Mouse (Mus musculus): ENCODE results near the gene Ptch1.

The Ptch1 gene

DNA sequence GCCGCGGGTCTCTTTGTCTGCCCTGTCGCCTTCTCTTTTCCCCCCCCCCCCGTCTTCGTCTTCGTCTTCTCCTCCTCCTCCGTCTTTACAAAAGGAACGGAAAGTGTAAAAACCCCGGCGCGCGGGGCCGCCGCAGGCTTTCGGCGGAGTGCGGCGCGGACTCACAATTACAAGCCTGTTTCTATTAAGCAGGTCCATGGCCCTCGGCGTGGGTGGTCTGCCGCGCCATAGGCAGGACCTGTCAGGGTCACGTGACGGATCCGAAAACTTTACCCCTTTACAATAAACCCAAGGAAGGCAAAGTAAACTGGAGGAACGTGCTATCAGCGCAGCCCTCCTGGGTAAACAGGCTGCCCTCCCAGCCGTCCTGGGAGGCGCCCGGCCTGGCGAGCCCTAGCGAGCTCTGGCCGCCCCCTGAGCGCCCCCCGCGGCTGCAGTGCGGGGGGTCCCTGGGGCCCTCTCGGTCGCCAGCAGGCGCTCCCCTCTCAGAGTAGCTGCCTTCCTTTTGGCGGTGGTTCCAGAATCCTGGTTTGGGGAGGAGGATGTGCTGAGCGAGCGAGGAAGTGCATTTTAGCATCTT is at the start of gene Ptch1:
Ptch1 (minus strand) TSS at position 343 of the 580 bp plus-strand sequence.
- DNase-seq (ENCODE audit: low read depth, low spot score): peak; percentile 38

DNA sequence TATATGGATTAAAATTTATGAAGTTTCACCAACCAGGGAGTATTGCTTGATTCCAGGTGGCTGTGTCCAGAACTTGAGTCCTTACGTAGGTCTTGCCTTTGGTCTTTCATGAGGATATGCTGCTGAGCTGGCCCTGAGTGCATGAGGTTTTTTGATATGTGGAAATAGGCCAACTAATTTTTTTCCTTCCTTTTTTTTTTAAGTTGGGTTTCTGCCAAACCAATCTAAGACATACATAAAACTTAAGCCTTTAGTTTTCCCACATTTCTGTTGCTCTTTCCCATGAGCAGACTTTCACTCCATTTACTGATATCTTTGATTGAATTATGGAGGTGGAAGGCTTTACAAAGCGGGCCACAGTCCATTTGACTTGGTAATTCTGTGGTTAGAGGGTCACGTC is 47.9 kb upstream of the Ptch1 start:
- no peak for DNase-seq (ENCODE audit: low read depth, low spot score)

DNA sequence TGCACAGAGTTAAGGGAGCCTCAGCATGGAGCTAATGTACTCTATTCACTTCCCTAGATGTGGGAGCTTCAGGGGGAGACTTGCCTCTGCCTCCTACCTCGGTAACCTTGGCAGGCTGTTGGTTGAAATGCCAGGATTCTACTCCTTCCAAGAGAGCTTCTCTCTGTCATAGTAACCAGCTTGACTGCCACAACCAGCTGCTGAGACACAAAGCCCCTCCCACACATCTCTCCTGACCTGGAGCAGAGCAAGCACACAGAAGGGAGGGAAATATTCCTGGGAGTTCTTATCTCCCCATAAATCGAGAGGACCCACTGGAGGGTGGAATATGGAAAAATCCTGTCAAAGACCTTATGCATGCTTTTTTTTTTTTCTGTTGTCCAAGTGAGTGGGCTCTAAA is 39.8 kb upstream of the Ptch1 start:
- DNase-seq (ENCODE audit: low read depth, low spot score): no peak

DNA sequence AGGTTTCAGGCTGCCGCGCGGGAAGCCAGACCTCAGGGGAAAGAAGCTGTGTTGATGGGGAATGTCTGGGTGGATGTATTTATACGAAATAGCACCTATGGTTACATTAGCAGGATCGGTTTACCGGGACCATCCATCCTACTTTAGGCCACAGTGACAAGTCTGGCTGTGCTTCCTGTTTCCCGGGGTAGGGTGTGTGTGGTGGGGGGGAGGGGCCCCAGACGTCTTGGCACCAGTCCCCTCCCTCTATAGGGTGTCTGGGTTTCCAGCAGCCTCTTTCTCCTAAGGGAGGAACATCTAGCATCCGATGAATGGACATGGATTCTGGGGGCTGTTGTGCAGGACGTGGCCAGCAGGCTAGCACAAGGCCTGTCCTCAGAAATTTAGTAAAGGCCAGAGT is 36.3 kb upstream of the Ptch1 start:
- no peak for DNase-seq (ENCODE audit: low read depth, low spot score)

DNA sequence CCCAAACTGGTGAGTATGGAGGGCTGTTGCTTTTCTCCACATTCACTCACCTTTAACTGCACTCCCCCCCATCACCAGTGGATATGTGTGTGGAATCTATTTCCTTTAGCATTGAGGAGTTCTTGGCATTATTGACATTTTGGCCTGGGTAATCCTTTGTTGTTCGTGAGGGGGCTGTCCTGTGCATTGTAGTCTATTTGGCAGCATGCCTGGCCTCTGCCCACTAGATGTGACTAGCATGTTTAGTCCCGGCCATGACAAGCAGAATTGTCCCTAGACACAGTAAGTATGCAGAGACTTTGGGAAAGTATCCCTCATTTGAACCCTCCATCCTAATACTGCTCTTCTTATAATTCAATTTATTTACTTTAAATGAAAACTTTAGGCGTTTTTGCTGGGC is 24.2 kb upstream of the Ptch1 start:
- no peak for DNase-seq (ENCODE audit: low read depth, low spot score)

DNA sequence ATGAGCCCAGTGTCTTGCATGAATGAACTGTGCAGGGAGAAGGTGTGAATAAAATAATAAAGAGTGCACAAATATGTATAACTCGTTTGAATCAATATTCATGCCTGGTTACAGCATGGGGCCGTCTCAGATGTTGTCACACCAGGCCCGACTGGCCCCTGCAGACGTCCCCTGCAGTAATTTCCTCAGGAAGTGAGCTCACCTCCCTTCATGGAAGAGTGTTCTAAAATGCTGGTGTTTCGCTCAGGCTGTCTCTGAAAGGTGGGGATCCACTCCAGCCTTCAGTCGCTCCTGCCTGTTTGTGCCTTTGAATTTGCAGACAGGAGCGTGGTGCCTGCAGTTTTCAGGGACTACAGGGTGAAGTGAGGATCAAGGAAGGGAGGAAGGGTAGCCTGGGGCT is 22.5 kb upstream of the Ptch1 start:
- DNase-seq (ENCODE audit: low read depth, low spot score): no peak

DNA sequence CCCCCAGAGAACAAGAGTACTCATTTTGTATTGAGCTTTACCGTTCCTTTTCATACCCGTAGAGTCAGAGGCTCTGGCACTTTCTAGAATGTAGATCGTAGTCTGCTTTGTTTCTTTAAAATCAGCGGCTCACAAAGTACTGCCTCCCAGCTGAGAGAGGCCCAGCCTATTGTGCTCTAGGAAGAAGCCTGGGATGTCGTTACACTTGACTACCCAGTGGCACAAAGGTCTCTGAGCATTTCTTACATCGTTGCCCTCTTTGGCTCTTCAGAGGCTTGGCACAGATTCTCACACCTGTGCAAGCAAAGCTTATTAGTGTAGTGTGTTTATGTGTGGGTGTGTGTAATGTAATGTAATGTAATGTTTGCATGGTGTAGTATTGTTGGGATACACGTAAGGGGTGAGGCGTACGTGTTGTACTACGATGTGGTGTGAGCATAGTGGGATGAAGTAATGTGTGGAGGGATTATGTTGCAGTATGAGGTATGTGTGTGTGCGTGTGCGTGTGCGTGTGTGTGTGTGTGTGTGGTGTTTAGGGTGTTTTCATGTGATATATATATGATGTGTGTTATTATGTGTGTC is 20.2 kb upstream of the Ptch1 start:
- DNase-seq (ENCODE audit: low read depth, low spot score): no peak

DNA sequence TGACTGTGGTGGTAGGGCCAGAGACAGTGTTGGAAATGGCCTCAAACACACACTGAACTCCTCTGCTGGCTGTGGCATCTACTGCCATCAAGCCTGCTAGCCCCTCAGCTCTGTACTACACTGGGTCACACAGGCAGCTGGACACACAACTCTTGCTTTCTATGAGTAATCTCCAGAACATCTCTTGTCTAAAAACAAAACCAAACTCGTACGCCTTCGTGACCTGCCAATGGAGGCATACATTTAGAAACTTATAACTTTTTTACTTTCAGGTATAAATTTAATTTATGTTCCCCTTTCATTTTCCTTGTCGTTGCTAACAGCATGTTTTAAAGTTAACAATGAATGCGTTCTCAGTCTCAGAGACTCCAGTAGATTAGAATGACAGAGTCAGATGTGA is 19.4 kb upstream of the Ptch1 start:
- no peak for DNase-seq (ENCODE audit: low read depth, low spot score)

DNA sequence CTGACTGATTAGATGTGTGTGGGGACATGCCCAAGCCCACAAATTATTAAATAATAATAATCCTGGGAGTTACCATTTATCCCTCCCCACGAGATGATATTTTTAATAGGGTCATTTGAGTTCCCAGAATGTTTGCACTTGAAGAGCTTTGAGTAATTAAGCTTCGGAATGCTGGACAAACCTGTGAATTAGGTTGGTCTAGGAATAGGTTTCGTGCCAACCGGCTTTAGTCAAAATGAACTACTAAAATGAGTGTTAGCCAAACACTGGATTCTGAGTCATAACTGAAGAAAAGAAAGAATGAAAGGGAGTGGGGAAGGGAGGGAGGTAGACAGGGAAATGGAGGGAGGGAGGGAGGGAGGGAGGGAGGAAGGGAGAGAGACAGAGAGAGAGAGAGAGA is 1.2 kb upstream of the Ptch1 start:
- no peak for DNase-seq (ENCODE audit: low read depth, low spot score)

DNA sequence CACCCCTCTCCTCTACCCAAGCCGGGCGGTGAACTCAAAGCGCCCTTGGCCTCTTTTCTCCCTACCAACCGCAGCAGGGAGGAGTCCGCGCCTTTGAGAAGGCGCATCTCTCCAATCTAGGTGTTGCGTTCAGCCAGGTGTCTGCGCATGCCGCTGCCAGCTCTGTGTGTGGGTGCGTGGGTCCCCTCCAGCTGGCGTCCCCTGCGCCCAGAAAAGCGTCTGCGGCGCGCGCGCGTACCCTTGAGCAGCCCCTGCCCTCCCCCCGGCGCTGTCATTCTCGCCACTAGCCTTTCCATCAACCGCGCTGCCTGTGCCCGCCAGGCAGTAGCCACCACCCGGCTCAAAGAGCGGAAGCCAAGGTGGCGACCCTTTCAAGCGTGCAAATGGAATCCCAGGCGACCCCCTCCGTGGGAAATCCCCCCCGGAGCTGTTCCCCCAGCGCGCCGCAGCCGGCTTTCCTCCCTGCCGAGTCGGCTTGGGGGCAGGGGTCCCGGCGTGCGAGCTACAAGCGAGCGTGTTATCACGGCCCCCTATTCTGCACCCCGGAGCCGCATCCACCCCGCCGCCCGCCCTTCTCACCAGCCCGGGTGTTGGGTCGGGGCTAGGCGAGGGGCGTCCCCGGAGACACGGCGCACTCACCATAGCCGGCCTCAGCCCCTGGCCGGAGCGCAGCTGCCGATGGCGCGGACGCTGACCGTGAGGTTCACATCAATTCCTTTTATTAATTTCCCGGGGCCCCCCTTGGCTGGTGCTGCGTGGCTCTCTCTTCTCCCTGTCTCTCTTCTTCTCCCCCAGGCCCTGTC is 744 bp downstream of the Ptch1 start:
- DNase-seq (ENCODE audit: low read depth, low spot score): peak; percentile 44

DNA sequence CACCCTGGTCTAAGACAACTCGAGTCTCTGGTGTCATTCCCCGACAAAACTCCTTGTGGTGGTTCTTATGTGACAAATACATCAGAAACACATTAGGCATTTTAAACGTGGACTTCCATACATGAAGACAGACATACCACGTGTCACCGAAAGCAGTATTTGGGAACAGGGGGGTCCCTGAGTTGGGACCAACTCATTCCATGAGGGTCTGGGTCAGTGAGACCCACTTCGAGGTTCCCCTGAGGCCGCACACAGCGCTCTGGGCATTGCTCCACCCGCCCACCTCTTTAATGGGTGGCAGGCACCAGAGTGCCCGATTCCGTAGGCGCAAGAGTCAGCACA is 1.3 kb downstream of the Ptch1 start:
- DNase-seq (ENCODE audit: low read depth, low spot score): no peak

DNA sequence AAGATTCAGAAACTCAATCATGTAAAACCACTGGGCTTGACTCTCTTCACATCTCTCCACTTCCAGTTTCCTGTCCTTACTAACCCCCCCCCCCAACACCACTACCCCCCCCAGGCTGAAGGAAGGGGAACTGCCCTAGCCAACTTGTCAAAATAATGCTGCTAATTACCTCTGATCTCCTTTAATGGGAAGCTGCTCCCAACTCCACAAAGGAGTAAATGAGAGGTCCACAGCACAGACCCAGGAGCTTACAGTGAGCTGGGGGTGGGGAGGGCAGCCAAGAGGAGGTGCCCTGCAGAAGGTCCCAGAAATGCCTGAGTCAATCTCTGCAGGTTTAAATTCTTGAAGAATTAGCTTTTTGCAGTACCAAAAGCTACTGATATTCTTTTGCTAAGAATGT is 2.9 kb downstream of the Ptch1 start:
- no peak for DNase-seq (ENCODE audit: low read depth, low spot score)

DNA sequence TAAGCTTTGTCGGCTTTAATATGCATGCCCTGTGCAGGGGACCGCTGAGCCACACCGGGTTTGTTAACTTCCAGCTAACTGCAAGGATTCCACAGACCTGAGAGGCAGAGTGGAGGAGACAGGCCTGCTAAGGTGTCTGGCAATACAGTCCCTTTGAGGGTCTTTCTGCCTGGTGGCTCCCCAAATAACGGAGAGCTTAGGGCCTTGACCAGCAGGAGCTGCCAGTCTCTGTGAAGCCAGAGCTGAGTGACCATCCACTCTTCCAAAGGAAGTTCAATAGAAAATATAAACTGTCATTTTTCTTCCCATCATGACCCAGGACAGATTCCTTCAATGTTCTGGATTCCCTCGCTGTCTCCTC is 4.0 kb downstream of the Ptch1 start:
- DNase-seq (ENCODE audit: low read depth, low spot score): no peak

DNA sequence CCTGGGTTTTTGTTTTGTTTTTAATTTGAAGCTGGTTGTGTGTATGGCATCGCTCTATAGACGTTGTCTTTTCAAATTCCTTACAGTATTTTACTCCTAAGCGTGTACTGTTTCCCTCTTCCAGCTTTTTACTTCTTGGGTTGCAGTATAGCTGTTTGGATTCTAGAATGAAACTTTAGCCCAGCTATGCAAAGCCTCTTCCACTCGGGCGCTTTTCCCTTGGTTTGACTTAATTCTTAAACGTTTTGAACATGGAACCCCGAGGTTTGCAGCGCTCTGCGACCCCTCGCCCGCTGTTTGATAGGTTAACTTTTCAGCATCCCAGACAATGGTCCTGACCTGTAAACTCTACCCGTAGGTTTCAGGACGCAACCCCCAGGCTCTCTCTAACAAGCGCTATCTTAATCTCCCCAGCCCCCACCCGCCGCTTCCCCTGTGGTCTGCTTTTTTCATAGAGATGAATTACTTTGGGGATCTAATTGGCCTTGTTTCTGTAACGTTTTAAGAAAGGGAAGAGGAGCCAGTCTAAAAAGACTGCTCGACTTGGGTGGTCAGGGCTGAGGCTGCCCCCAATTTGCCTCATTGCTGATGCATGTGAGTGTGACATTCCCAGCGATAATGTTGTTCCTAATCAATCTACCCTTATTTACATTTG is 4.5 kb downstream of the Ptch1 start:
- no peak for DNase-seq (ENCODE audit: low read depth, low spot score)

DNA sequence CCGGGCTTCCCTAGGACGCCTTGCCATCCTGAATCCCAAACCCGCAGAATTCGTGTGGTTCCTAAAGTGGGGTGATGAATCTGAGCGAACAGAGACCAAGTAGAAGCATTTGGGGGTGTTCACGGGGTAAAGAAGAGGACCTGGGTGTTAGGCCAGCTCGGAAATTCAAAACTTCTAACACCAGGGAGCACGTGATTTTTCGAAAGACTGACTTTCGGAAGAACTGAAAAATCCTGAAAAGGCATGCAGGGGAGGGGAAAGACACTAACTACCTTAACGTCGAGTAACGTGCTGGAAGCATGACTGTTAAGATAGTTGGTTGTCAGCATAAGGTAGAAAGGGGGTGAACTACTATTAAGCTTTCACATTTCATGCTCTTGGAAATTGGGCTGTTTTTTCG is 5.1 kb downstream of the Ptch1 start:
- peak; percentile 51 for DNase-seq (ENCODE audit: low read depth, low spot score)

DNA sequence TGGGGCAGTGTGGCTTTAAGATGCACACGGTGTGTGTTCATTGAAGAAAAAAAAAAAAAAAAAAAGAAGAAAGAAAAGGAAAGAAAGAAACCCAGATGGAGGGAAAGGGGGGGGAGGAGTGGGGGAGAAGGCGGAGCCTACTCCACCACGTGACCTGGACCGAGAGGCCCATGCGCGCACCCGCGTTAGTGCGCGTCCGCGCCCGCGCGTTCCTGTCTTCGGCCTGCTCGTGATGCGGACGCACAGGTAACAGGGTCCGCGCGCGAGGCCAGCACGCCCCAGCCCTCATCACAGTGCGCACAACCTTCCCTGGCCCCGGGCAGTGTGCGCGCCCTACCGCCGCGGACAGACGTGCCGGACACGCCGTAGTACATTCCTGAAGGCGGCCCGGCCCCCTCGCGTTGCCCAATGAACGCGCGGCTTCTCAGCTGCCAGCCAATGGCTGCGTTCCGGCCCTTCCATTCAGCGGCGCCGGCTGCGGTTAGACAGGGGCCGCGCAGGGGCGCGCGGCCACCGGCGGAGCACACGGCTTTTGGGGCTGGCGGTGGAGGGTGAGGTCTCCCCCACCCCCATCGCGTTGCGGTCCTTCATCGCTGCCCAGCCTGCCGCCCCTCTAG is 5.6 kb downstream of the Ptch1 start:
- DNase-seq (ENCODE audit: low read depth, low spot score): peak; percentile 95

DNA sequence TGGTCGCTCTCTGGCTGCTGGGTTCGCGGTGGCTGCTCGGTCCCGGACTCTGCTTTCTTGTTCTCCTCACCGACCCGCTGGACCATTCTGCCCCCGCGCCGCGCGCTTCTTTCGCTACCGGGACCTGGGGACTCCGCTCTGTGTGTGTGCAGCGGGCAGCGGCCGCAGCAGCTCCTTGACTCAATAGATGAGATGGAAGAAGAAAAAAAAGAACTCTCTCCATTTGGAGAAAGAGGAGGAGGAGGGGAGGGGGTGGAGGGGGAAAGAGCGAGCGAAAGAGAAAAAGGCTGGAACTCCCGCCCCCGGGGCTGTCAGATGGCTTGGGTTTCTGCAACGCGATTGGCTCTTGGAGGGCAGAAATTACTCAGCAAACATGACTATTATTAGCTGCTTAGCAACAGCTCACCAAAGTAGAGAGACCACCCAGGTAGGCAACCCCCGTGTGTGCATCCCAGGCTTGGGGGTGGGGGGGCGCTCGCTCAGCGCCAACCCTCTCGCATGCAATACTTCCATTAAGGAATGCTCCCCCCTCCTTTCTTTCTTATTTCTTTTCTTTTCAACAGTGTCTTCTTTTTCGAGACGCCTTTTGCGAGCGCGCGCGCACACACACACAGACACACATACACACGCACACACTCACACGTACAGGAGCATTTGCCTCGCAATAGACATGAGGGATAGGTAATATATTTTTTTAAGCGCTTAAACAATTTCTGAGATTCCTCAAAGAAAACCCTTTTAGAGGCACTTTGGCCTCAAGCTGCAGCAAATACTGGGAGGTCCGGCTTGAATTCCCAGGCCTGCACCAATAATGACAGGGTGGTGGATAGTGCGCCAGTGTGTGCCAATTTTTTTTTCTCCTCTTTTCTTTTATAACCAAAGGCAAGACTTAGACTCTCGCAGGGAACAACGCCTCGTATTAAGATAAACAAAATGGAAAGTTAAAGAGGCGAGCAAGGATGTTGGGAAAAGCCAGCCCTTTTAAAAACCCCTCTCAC is 7.1 kb downstream of the Ptch1 start:
- DNase-seq (ENCODE audit: low read depth, low spot score): peak; percentile 83

DNA sequence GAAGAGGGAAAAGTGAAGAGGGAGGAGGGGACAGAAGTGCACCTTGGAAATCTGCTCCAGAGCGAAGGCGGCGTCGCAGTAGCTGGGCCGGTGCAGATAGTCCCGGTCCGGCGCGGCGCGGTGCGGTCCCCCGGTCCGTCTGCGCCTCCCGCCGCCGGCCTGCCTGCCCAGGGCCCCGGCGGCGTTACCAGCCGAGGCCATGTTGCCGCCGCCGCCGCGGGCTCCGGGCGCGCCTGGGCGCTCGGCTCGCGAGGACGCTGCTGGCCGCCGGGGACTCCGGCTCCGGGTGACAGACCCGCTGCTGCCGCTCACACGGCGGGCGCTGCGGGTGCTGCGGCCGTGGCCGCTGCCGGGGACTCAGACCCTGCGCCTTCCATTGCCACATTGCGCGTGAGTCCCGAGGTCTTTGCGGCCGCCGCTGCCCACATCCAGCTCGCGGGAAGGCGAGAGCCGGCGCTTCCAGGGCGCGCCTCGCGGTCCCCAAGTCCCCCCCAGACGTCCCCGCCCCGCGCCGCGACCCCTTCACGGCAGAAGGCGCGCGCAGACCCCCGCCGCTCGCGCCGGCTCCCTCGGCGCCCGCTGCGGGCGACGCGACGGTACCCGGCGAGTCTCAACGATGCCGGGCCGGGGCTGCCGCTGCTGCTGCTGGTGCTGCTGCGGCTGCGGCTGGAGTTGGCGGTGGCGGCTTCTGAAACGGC is 7.9 kb downstream of the Ptch1 start:
- DNase-seq (ENCODE audit: low read depth, low spot score): peak; percentile 54

DNA sequence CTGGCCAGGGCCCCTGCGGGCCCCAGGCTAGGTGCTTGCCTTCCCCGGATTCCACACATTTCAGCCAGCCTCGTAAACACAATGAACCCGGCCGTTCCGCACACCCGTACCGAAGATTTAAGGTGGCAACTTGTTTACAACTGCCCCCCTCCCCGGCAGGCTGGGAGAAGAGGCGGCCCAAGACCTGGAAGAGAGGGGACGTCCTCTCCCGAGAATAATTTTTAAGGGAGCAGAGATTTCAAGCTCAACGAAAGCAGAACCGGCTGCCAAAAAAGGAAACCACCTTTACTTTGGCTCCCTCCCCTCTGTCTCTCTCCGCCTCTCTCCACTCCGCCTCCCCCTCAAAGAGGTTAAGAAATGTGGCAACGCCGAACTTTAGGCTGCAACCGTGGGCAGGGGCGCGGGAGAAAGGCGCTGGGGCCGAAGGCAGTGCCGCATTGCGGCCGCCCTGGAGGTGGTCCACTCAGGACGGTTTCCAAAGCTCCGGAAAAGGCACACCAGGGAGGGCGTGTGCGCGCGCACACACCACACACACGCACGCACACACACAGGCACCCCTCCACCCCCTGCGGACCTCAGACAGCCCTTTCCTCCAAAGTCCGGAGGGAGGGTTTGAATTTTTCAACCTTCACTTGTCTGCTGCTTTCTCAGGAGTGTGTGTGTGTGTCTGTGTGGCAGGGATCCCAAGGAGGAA is 8.6 kb downstream of the Ptch1 start:
- peak; percentile 81 for DNase-seq (ENCODE audit: low read depth, low spot score)
